Mouse (Mus musculus): ENCODE results near the gene Arih1.

- peak; percentile 60; the same call in 1 of the 2 replicates for TF ChIP-seq POLR2A (IDR thresholded peaks at IDR 0.05; ENCODE audit: borderline replicate concordance, extremely low read depth, low read depth, low read length)
- TF ChIP-seq CTCF (IDR thresholded peaks at IDR 0.05; ENCODE audit: insufficient read depth, low read length) = no peak
Measured at GRCm38 (mm10) chr9:59353253-59353639, 133.2 kb downstream of the Arih1 start, which contains the start of gene Bbs4.
